Mouse (Mus musculus) neutrophil, adult 5-6 weeks (primary cell): ENCODE data around the gene C2cd5. TPM values are rescaled to one million over a fixed set of nuclear protein-coding genes. Genes with fewer than 3 reads are reported as not detected.

Source experiments
- ATAC-seq: fragments of 151-379, 151-347 bp; 2 replicates; pipeline ENCODE4 v1.8.0; 2017; ENCODE audit warnings: mild to moderate bottlenecking, moderate TSS enrichment; ENCODE audit not compliant: insufficient number of reproducible peaks, poor library complexity, low FRiP score, severe bottlenecking; ENCODE audit errors: extremely low read depth
- total RNA-seq: library from RNA; stranded (forward); fragments of 200-1000 nt; gene quantifications from 2 replicates; pipeline ENCODE4 v1.2.3, GENCODE M21; 2017

C2cd5 gene
- total RNA-seq, 1 experiment from 2014 or later = 43.1 TPM

DNA sequence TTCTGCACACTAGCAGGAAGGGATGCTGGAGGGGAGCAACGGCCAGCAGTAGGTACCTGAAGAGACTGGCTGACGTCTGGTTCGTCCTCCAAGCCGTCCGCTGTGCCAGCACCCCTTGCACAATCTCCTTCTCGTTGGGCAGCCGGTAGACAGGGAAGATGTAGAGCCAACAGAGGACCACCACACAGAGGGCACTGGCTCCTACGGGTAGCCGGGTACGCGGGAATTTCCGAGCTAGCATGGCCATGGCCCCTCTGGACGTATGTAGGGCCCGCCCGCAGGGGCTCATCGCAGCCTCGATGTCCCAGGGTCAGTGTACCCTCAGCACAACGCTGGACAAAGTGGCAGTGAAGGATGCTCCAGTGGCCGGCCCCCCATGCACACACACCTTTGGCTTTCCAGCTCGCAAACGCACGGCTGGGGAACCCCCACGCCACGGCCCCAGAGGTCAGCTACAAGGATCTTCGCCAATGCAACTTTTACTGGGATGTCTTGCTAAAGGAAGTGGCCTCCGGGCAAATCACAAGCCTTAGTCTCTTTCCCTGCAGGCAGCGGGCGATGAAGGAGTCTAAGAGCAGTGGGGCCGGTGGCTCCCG lies 136.4 kb downstream of the C2cd5 start:
- no peak for ATAC-seq

DNA sequence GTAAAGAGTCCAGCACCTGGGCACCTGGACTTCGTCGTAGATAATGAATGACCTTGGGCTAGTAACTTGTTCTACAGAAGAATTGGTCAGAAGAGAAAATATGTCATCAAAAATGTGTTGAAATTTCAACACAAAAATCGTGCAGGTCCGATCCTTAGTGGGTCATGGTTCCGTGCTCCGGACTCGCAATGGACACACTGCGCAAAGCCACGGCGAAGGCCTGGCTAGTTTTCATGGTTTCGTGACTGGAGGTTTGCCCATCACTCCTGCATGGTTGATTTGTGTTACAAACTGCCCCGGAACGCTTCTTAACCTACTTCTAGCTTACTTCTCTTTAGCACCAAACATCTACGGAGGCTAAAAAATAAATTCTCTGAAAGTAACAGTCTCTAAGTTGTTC lies 137.1 kb downstream of the C2cd5 start:
- no peak for ATAC-seq

DNA sequence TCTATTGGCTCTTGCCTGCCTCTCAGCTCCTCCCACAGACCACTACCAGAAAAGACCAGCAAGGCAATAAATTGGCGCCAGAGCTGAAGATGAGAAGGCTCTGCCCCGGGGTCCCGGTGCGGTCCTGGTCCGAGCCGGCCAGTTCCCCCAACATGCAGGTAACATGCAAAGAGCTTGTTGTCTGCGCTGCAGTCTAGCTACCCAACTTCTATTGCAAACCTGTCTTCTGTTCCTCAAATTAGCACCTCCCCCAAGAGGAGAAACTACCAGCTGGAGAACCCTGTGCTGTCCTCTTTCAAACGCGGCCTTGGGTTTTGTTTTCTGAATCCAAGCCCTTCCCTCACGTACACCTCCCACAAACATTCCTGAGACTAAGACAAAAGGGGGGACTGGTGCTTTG lies 137.5 kb downstream of the C2cd5 start:
- no peak for ATAC-seq

DNA sequence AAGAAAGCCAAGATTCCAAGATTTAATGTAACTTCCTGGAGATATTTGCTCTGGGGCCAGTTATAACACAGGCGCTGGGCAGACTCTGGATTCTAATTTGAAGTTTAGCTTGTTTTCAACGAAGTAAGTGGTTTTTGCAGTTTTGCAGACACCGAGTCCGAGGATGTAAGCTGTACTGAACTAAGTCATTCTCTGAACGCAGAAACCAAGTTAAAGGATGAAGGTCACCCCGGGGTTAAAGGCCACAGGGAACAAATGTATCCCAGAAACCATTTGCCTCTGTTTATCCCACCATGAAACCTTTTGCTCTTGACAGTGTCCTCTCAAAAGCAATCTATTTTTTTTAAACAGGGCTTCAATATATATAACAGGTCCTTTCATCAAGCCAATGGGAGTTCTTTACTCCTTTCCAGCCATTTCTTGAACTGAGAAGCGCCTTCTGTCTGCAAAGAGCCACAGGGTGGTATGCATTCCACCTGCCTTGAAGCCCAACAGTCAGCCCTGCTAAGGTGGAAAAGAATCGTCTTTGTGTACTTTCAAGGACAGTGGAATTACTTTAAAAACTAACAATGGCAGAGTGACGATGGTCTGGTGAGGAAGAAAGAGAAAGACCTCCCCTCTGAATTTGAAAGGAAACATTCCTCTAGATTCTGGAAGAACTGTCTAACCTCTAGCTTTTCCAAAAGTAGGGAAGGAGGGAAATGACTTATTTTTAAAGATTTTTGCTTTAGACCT lies 138.1 kb downstream of the C2cd5 start:
- no peak for ATAC-seq

Other genes with a start within 250 kb of the C2cd5 start
- 1.9 and 2.1 TPM in 2 replicates for gene St8sia1, start 135.7 kb downstream of the C2cd5 start, total RNA-seq
- gene Etnk1, start 67.1 kb upstream of the C2cd5 start, total RNA-seq = 199 and 208 TPM in 2 replicates